Mouse (Mus musculus) thymus, adult 2 months (tissue): ENCODE data around the gene Myo1e.

ENCODE experiments used
- CTCF ChIP-seq: fragments of 200-500 bp; IDR thresholded peaks from 2 replicates; pipeline ENCODE4 v1.5.1; 2012; ENCODE audit warnings: mild to moderate bottlenecking, control low read depth, low read length, moderate library complexity, borderline replicate concordance; ENCODE audit not compliant: control insufficient read depth, poor library complexity, insufficient read depth; ENCODE audit errors: extremely low read depth
- POLR2A ChIP-seq: fragments of 200-500 bp; IDR thresholded peaks from 2 replicates; pipeline ENCODE4 v1.6.1; 2012; ENCODE audit warnings: mild to moderate bottlenecking, low read length, control low read depth, moderate library complexity; ENCODE audit not compliant: control insufficient read depth, poor library complexity, insufficient read depth; ENCODE audit errors: extremely low read depth

DNA sequence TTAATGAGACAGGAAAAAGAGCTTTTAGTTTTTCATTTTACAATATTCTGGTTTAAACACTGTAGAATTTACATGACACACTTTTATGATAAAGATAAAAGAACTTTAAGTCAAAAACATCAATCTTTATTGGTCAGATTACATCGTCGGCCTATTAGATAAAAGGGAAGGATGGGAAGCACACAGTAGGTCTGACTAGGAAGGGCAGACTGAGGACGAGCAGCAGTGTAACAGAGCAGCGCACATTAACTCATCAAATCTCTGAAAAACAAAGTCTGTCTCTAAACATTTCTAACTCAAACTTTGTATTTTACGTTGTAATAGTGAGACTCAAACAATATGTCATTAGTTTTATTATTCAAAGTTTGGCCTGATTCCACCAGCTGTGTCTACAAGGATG lies 241.9 kb downstream of the Myo1e start:
- TF ChIP-seq POLR2A (no peak), CTCF (no peak)
